Mouse (Mus musculus) intestine, postnatal 0 days (tissue): ENCODE results near the gene 1700067P10Rik. TPM values are rescaled to one million over a fixed set of nuclear protein-coding genes. Genes with fewer than 3 reads are reported as not detected.

ENCODE experiments used
- ATAC-seq: fragments of 200-750 bp; cut with Nextera tagmentation; 2 replicates; pipeline ENCODE4 v1.8.0; 2017; ENCODE audit warnings: mild to moderate bottlenecking, moderate TSS enrichment, moderate library complexity
- H3K27ac ChIP-seq: fragments of 300-500 bp; sonication (generic); 2 replicates; pipeline ENCODE4 v1.5.1; 2014; ENCODE audit warnings: mild to moderate bottlenecking, low read depth, low read length, moderate library complexity
- H3K27me3 ChIP-seq: fragments of 300-500 bp; sonication (generic); replicated peaks from 2 replicates; pipeline ENCODE4 v1.6.1; 2014; ENCODE audit warnings: low read length, mixed read lengths; ENCODE audit not compliant: control insufficient read depth, insufficient read depth
- H3K36me3 ChIP-seq: fragments of 300-500 bp; sonication (generic); 2 replicates; pipeline ENCODE4 v1.6.1; 2014; ENCODE audit warnings: mild to moderate bottlenecking, moderate library complexity; ENCODE audit not compliant: control insufficient read depth, insufficient read depth
- H3K4me1 ChIP-seq: fragments of 300-500 bp; sonication (generic); replicated peaks from 2 replicates; pipeline ENCODE4 v1.6.1; 2014; ENCODE audit warnings: antibody characterized with exemption, low read length, mixed read lengths; ENCODE audit not compliant: control insufficient read depth, insufficient read depth
- H3K4me2 ChIP-seq: fragments of 300-500 bp; sonication (generic); replicated peaks from 2 replicates; pipeline ENCODE4 v1.6.1; 2014; ENCODE audit warnings: low read depth, mild to moderate bottlenecking, moderate library complexity
- H3K4me3 ChIP-seq: fragments of 300-500 bp; sonication (generic); 2 replicates; pipeline ENCODE4 v1.5.1; 2014; ENCODE audit warnings: low read depth, low read length
- H3K9ac ChIP-seq: fragments of 300-500 bp; sonication (generic); 2 replicates; pipeline ENCODE4 v1.6.1; 2014; ENCODE audit warnings: mild to moderate bottlenecking, low read depth, low read length
- H3K9me3 ChIP-seq: fragments of 300-500 bp; sonication (generic); 2 replicates; pipeline ENCODE4 v1.6.1; 2016; ENCODE audit warnings: mixed run types; ENCODE audit not compliant: control insufficient read depth
- CTCF ChIP-seq: sonication (generic); IDR thresholded peaks from 2 replicates; pipeline ENCODE4 v1.5.1; 2016; ENCODE audit warnings: low read depth, mild to moderate bottlenecking, control low read depth, antibody characterized with exemption, moderate library complexity
- WGBS: fragments of 180-500 bp; shearing (Covaris S2); extraction: QIAGEN DNeasy Blood & Tissue Kit; methylation state at CpG from one replicate; pipeline ENCODE4 v1.1.7; 2014; 5-methylcytosine and 5-hydroxymethylcytosine counted together
- polyA plus RNA-seq: library from polyadenylated mRNA; unstranded; fragments of >200 nt; fragmentation: Nextera tagmentation; extraction: Ambion mirVana; gene quantifications from 2 replicates; pipeline ENCODE4 v1.2.1, GENCODE M21; 2015

The 1700067P10Rik gene
- polyA plus RNA-seq, 1 experiment from 2014 or later = not detected

- H3K27ac ChIP-seq = no peak overlapping the region
- H3K4me1 ChIP-seq = no peaks in the 10 kb centered on the region
- H3K36me3 ChIP-seq = no peaks in the 10 kb centered on the region
- no peak overlapping the region for H3K4me3 ChIP-seq
- TF ChIP-seq CTCF = no peak
- no peaks in the 10 kb centered on the region for H3K27me3 ChIP-seq
- no peaks in the 10 kb centered on the region for H3K9me3 ChIP-seq
- H3K4me2 ChIP-seq = no peak overlapping the region
- H3K9ac ChIP-seq = no peak overlapping the region
- WGBS = 73% methylated on average over 10 of the region's 10 CpGs
- ATAC-seq = no peak
These were observed 36.6 kb upstream of the 1700067P10Rik start for GRCm38 (mm10) chr17:48052338-48053067.

- ATAC-seq = no peak
- 0 out of 2 replicates have a peak, but pooled peaks cover 6% of the 10 kb centered on the region for H3K27me3 ChIP-seq
- 78% methylated on average over 2 of the region's 2 CpGs for WGBS
- no peak overlapping the region for H3K27ac ChIP-seq
- no peaks in the 10 kb centered on the region for H3K9me3 ChIP-seq
- no peak overlapping the region for H3K4me2 ChIP-seq
- H3K36me3 ChIP-seq = no peaks in the 10 kb centered on the region
- no peak overlapping the region for H3K4me3 ChIP-seq
- no peaks in the 10 kb centered on the region for H3K4me1 ChIP-seq
- no peak for TF ChIP-seq CTCF
- no peak overlapping the region for H3K9ac ChIP-seq
These were observed 35.5 kb upstream of the 1700067P10Rik start for GRCm38 (mm10) chr17:48053646-48054045.

DNA sequence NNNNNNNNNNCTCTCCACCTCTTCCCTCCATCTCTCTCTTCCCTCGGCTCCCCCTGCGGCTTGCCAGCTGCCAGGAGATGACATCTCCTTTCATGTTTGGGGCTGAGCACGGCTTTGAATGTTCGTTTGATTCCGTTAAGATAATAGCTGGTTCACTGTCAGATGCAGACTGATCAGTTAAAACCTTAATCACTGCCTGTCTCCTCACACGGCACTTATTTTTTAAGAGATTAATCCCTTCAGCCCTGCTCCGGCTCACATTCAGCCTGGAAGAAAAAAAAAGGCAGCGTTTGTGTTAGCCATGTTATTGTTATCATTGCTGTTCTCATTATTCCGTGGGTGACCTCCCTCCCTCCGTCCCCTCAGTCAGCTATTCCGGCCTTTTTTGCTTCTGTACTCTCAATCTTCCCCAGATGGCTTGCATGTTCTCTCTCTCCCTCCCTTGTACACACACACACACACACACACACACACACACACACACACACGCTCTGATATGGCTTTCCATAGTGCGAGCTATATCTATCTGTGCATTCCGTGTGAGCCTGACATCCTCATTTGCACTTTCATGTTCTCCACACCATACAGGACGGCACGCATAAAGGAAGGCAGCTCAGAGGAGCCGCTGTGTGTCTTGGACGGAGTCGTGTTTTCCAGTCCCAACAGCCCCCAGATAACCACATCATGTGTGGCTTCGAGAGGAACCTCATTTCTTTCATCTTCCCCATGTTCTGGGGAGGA lies 33.9 kb upstream of the 1700067P10Rik start:
- no peak overlapping the region for H3K4me2 ChIP-seq
- H3K36me3 ChIP-seq = no peaks in the 10 kb centered on the region
- H3K27me3 ChIP-seq = 0 out of 2 replicates have a peak, but pooled peaks cover 6% of the 10 kb centered on the region
- H3K9ac ChIP-seq = no peak overlapping the region
- no peak overlapping the region for H3K4me3 ChIP-seq
- no peak for ATAC-seq
- no peaks in the 10 kb centered on the region for H3K9me3 ChIP-seq
- H3K4me1 ChIP-seq = no peaks in the 10 kb centered on the region
- H3K27ac ChIP-seq = no peak overlapping the region
- WGBS = 49% methylated on average over 20 of the region's 20 CpGs
- TF ChIP-seq CTCF = no peak

DNA sequence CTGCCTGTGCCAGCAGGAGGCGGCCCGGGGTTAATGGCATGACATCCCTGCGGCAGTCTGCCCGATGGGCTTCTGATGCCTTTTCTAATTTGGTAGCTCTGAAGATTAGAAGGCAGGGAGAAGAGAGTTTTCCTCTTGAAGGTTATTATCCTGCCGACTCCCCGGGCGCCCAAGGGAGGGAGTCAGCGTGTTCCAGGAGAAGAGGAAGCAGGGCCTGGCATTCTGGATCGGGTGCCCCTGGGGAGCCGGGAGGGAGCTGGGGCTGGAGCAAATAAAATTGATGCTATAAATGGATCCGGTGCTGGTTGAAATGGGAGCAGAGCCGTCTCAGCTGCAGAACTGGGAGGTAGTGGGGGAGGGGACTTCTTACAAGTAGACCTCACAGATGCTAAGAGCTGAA lies 31.7 kb upstream of the 1700067P10Rik start:
- Histone ChIP-seq H3K27me3 (0 out of 2 replicates have a peak, but pooled peaks cover 6% of the 10 kb centered on the region), H3K36me3 (no peaks in the 10 kb centered on the region), H3K27ac (no peak overlapping the region), H3K9ac (no peak overlapping the region), H3K4me2 (no peak overlapping the region), H3K4me3 (no peak overlapping the region), H3K4me1 (no peaks in the 10 kb centered on the region), H3K9me3 (no peaks in the 10 kb centered on the region)
- no peak for ATAC-seq
- WGBS = 29% methylated on average over 12 of the region's 12 CpGs
- TF ChIP-seq CTCF = no peak

GRCm38 (mm10) chr17:48064196-48064843 lies 24.8 kb upstream of the 1700067P10Rik start:
- ATAC-seq = no peak
- Histone ChIP-seq H3K4me2 (no peak overlapping the region), H3K4me1 (no peaks in the 10 kb centered on the region), H3K9ac (no peak overlapping the region), H3K4me3 (no peak overlapping the region), H3K27me3 (no peaks in the 10 kb centered on the region), H3K9me3 (no peaks in the 10 kb centered on the region), H3K36me3 (no peaks in the 10 kb centered on the region), H3K27ac (no peak overlapping the region)
- no peak for TF ChIP-seq CTCF
- 43% methylated on average over 9 of the region's 10 CpGs for WGBS

- no peak for ATAC-seq
- no peak for TF ChIP-seq CTCF
- Histone ChIP-seq H3K9me3 (no peaks in the 10 kb centered on the region), H3K4me2 (no peak overlapping the region), H3K27me3 (no peaks in the 10 kb centered on the region), H3K27ac (no peak overlapping the region), H3K4me3 (no peak overlapping the region), H3K36me3 (no peaks in the 10 kb centered on the region), H3K9ac (no peak overlapping the region), H3K4me1 (no peaks in the 10 kb centered on the region)
- 68% methylated on average over 5 of the region's 5 CpGs for WGBS
These were observed 24.0 kb upstream of the 1700067P10Rik start for GRCm38 (mm10) chr17:48065081-48065501.
